Mouse (Mus musculus) left cerebral cortex, adult 6 months (tissue): Measurements from ENCODE around the gene Gm45799. TPM values are rescaled to one million over a fixed set of nuclear protein-coding genes. Genes with fewer than 3 reads are reported as not detected.

ENCODE experiments used
- long read RNA-seq, 2 experiments: library from polyadenylated mRNA; unstranded; transcript quantifications; one replicate each; pipeline ENCODE4 v2.0.0; 2019 to 2020
- polyA plus RNA-seq: library from polyadenylated mRNA; unstranded; fragments of <200 nt; fragmentation: Nextera tagmentation; gene quantifications from 2 replicates; pipeline ENCODE4 v1.2.3, GENCODE M21; 2021

Gm45799 gene
- 11.6 and 35.0 TPM in 2 replicates for polyA plus RNA-seq
- long read RNA-seq, experiment 1, partial matches to known transcripts = 2 of 12 reads
- long read RNA-seq, experiment 1, other reads (novel, unspliced or antisense) = 10 of 12 reads
- long read RNA-seq, experiment 2, partial matches to known transcripts = 1 of 12 reads
- long read RNA-seq, experiment 2, other reads (novel, unspliced or antisense) = 11 of 12 reads

GRCm38 (mm10) chr7:105640233-105640893, at the start of gene Gm45799, which contains the start of gene Arfip2:
Gm45799 (plus strand) TSS chr7:105640552.
Arfip2 (minus strand) TSS chr7:105640416.

GRCm38 (mm10) chr7:105633127-105633800, 7.1 kb upstream of the Gm45799 start, which contains the start of gene Trim3:
Trim3 (minus strand) TSS chr7:105633571.

DNA sequence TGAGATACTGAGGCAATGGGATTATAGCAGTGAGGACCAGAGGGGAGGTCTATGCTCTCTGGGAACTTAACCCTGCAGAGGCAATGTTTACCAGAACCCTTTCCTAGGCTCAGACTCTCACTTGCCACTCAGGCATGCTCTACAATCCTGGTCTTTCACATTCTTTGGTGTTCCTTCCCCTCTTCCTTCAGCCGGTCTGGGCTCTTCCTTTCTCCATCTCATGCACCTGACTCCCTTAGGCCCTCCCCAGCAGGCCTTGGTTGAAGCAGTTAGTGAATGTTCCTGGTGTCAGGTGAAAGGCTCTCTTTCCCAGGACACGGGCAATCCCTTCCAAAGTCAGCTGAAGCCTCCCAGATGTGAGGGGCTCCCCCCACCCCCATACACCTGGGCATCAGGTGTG, 596 bp upstream of the Gm45799 start, which contains the start of gene Timm10b:
TSS of gene Timm10b (plus strand) at position 301 of the 400 bp plus-strand sequence.

DNA sequence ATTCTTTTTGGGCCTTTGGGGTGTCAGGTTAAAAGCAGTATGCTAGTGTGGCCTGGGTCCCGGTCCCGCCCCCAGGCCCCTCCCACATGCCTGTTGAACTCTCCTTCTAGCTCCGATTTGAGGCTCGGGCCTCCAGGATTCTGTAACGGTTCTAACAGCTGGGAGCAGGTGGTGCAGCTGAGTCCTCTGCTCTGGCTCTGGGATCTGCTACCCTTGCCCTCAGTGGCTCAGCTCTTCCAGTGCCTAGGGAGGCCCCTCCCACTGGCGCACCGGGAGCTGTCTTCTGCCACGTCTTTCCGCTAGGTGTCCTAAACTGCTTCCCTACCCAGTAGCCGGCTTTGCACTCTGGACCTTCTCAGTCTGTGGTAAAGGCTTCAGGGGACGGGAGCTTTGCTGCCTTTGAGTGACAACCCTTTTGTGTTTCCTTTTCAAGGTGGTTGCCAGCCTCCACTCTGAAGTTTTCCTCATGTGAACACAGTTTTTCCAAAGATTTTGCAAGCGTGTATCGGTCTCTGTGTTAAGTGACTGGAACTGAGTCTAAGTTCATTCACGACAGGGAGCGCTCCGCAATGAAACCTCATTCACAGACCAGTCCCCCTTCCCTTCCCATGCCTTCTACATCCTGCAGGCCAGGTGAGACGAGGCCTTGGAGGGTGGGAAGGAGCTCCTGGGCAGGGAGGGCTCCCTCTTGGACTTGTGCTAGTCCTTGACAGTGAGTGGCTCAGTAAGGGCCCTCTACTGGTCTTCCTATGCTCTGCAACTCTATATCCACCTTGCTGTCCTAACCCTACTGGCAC, 10.5 kb downstream of the Gm45799 start, which contains the start of gene Dnhd1:
TSS of gene Dnhd1 (plus strand) at position 189 of the 797 bp plus-strand sequence.

Other genes starting within 250 kb of the Gm45799 start
- 37.5 and 41.9 TPM in 2 replicates for gene Fam160a2, start 240.5 kb upstream of the Gm45799 start, polyA plus RNA-seq
- 0.33 and 0.43 TPM in 2 replicates for gene Cnga4, start 236.0 kb upstream of the Gm45799 start, polyA plus RNA-seq
- 24.0 and 37.9 TPM in 2 replicates for gene Cckbr, start 214.8 kb upstream of the Gm45799 start, polyA plus RNA-seq
- 36.0 and 38.6 TPM in 2 replicates for gene Cavin3, start 158.3 kb upstream of the Gm45799 start, polyA plus RNA-seq
- 91.4 and 99.7 TPM in 2 replicates for gene Smpd1, start 86.2 kb upstream of the Gm45799 start, polyA plus RNA-seq
- gene Apbb1, start 58.9 kb upstream of the Gm45799 start, polyA plus RNA-seq = 463 and 483 TPM in 2 replicates
- 0.49 and 1.2 TPM in 2 replicates for gene Hpx, start 40.4 kb upstream of the Gm45799 start, polyA plus RNA-seq
- 37.4 and 60.6 TPM in 2 replicates for gene Trim3, start 7.0 kb upstream of the Gm45799 start, polyA plus RNA-seq
- 219 and 252 TPM in 2 replicates for gene Timm10b, start 496 bp upstream of the Gm45799 start, polyA plus RNA-seq
- 48.2 and 50.0 TPM in 2 replicates for gene Arfip2, start 136 bp upstream of the Gm45799 start, polyA plus RNA-seq
- gene Dnhd1, start 10.3 kb downstream of the Gm45799 start, polyA plus RNA-seq = 0.26 and 0.39 TPM in 2 replicates
- 53.5 and 86.9 TPM in 2 replicates for gene Ilk, start 96.0 kb downstream of the Gm45799 start, polyA plus RNA-seq
- 6.3 and 7.6 TPM in 2 replicates for gene Rrp8, start 96.8 kb downstream of the Gm45799 start, polyA plus RNA-seq
- 10.5 and 82.1 TPM in 2 replicates for gene Taf10, start 103.8 kb downstream of the Gm45799 start, polyA plus RNA-seq
- gene Tpp1, start 111.7 kb downstream of the Gm45799 start, polyA plus RNA-seq = 67.3 and 125 TPM in 2 replicates
- 0.61 and 1.1 TPM in 2 replicates for gene Dchs1, start 147.1 kb downstream of the Gm45799 start, polyA plus RNA-seq
- 281 and 283 TPM in 2 replicates for gene Mrpl17, start 170.5 kb downstream of the Gm45799 start, polyA plus RNA-seq